Mouse (Mus musculus) bone marrow, adult 2 months (tissue): ENCODE results near the gene Retreg1.

Source experiments
- CTCF ChIP-seq: fragments of 200-500 bp; IDR thresholded peaks from 2 replicates; pipeline ENCODE4 v1.5.1; 2011; ENCODE audit warnings: low read length, control low read depth; ENCODE audit not compliant: control insufficient read depth, insufficient read depth
- POLR2A ChIP-seq: fragments of 200-500 bp; IDR thresholded peaks from 2 replicates; pipeline ENCODE4 v1.6.1; 2011; ENCODE audit warnings: low read depth, mild to moderate bottlenecking, control low read depth, low read length, borderline replicate concordance; ENCODE audit not compliant: control insufficient read depth

DNA sequence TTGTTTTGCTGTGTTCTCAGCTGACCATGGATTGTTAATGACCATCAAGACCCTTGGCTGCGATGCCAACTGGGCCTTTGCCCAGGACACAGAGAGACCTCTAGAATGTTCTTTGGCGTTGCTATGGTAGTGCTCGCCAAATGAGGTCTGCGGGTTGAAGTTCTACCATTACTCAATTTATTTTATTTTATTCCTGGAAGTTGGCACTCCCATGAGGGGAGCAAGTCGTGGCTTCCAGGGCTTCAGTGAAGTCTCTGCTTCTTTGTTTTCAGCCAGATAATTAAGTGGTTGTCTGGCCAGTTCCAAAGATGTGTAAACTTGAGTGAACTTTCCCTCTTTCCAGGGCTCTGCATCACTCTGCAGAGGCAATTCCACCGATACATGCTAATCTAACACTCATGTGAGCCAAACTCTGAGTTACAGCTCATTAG is 43.6 kb downstream of the Retreg1 start:
- TF ChIP-seq POLR2A (no peak), CTCF (no peak)
